Mouse (Mus musculus): ENCODE results near the gene Pcsk2. TPM values are rescaled to one million over a fixed set of nuclear protein-coding genes. Genes with fewer than 3 reads are reported as not detected.

Gene Pcsk2
- polyA plus RNA-seq, 1 experiment = 0.29 TPM

- Histone ChIP-seq H3K4me1 (ENCODE audit: control insufficient read depth, insufficient read depth, insufficient read length, low read length) (peaks cover 3% of the 10 kb centered on the region; the same call in 1 of the 2 replicates), H3K36me3 (ENCODE audit: control insufficient read depth, insufficient read depth, low read length) (no peaks in the 10 kb centered on the region), H3K4me3 (ENCODE audit: low read depth, low read length) (no peak overlapping the region), H3K27me3 (ENCODE audit: control insufficient read depth, insufficient read depth, low read length) (no peaks in the 10 kb centered on the region), H3K27ac (ENCODE audit: insufficient read depth, low read depth, low read length) (no peak overlapping the region)
- WGBS = 65% methylated on average over 6 of the region's 6 CpGs
- TF ChIP-seq POLR2A (IDR thresholded peaks at IDR 0.05; ENCODE audit: low read depth, low read length) = no peak
- no peak for TF ChIP-seq CTCF (IDR thresholded peaks at IDR 0.05; ENCODE audit: extremely low read depth, insufficient read length, insufficient replicate concordance, low read depth, low read length)
Measured at GRCm38 (mm10) chr2:143834082-143834481, 288.1 kb downstream of the Pcsk2 start.

- WGBS = 78% methylated on average over 7 of the region's 7 CpGs
- no peaks in the 10 kb centered on the region for H3K36me3 ChIP-seq (ENCODE audit: control insufficient read depth, insufficient read depth, low read length)
- peaks cover 5% of the 10 kb centered on the region; the same call in 1 of the 2 replicates for H3K4me1 ChIP-seq (ENCODE audit: control insufficient read depth, insufficient read depth, insufficient read length, low read length)
- TF ChIP-seq CTCF (IDR thresholded peaks at IDR 0.05; ENCODE audit: extremely low read depth, insufficient read length, insufficient replicate concordance, low read depth, low read length) = no peak
- no peak for TF ChIP-seq POLR2A (IDR thresholded peaks at IDR 0.05; ENCODE audit: low read depth, low read length)
- H3K27me3 ChIP-seq (ENCODE audit: control insufficient read depth, insufficient read depth, low read length) = no peaks in the 10 kb centered on the region
- no peak overlapping the region for H3K4me3 ChIP-seq (ENCODE audit: low read depth, low read length)
- H3K27ac ChIP-seq (ENCODE audit: insufficient read depth, low read depth, low read length) = no peak overlapping the region
Measured at GRCm38 (mm10) chr2:143835820-143836219, 289.9 kb downstream of the Pcsk2 start.

GRCm38 (mm10) chr2:143837291-143837701 is 291.3 kb downstream of the Pcsk2 start:
- H3K27me3 ChIP-seq (ENCODE audit: control insufficient read depth, insufficient read depth, low read length) = no peaks in the 10 kb centered on the region
- TF ChIP-seq POLR2A (IDR thresholded peaks at IDR 0.05; ENCODE audit: low read depth, low read length) (no peak), CTCF (IDR thresholded peaks at IDR 0.05; ENCODE audit: extremely low read depth, insufficient read length, insufficient replicate concordance, low read depth, low read length) (peak; percentile 45; the same call in 1 of the 2 replicates)
- peak overlapping the region; percentile 16; the same call in 1 of the 2 replicates for H3K4me3 ChIP-seq (ENCODE audit: low read depth, low read length)
- 9% methylated on average over 8 of the region's 8 CpGs for WGBS
- peaks cover 5% of the 10 kb centered on the region; the same call in 1 of the 2 replicates for H3K4me1 ChIP-seq (ENCODE audit: control insufficient read depth, insufficient read depth, insufficient read length, low read length)
- 0 out of 2 replicates have a peak, but pooled peaks cover 2% of the 10 kb centered on the region for H3K36me3 ChIP-seq (ENCODE audit: control insufficient read depth, insufficient read depth, low read length)
- H3K27ac ChIP-seq (ENCODE audit: insufficient read depth, low read depth, low read length) = no peak overlapping the region

- no peaks in the 10 kb centered on the region for H3K27me3 ChIP-seq (ENCODE audit: control insufficient read depth, insufficient read depth, low read length)
- TF ChIP-seq POLR2A (IDR thresholded peaks at IDR 0.05; ENCODE audit: low read depth, low read length) (no peak), CTCF (IDR thresholded peaks at IDR 0.05; ENCODE audit: extremely low read depth, insufficient read length, insufficient replicate concordance, low read depth, low read length) (peak; percentile 66; the same call in 1 of the 2 replicates)
- WGBS = 7% methylated on average over 5 of the region's 5 CpGs
- H3K4me3 ChIP-seq (ENCODE audit: low read depth, low read length) = no peak overlapping the region
- peaks cover 5% of the 10 kb centered on the region; the same call in 1 of the 2 replicates for H3K4me1 ChIP-seq (ENCODE audit: control insufficient read depth, insufficient read depth, insufficient read length, low read length)
- 0 out of 2 replicates have a peak, but pooled peaks cover 2% of the 10 kb centered on the region for H3K36me3 ChIP-seq (ENCODE audit: control insufficient read depth, insufficient read depth, low read length)
- no peak overlapping the region for H3K27ac ChIP-seq (ENCODE audit: insufficient read depth, low read depth, low read length)
Measured at GRCm38 (mm10) chr2:143838698-143839097, 292.7 kb downstream of the Pcsk2 start.

GRCm38 (mm10) chr2:143839458-143839857 is 293.5 kb downstream of the Pcsk2 start:
- Histone ChIP-seq H3K4me1 (ENCODE audit: control insufficient read depth, insufficient read depth, insufficient read length, low read length) (peaks cover 5% of the 10 kb centered on the region; the same call in 1 of the 2 replicates), H3K27me3 (ENCODE audit: control insufficient read depth, insufficient read depth, low read length) (no peaks in the 10 kb centered on the region), H3K36me3 (ENCODE audit: control insufficient read depth, insufficient read depth, low read length) (0 out of 2 replicates have a peak, but pooled peaks cover 2% of the 10 kb centered on the region), H3K4me3 (ENCODE audit: low read depth, low read length) (no peak overlapping the region), H3K27ac (ENCODE audit: insufficient read depth, low read depth, low read length) (peak overlapping the region; percentile 65)
- WGBS = 65% methylated on average over 2 of the region's 2 CpGs
- no peak for TF ChIP-seq CTCF (IDR thresholded peaks at IDR 0.05; ENCODE audit: extremely low read depth, insufficient read length, insufficient replicate concordance, low read depth, low read length)
- TF ChIP-seq POLR2A (IDR thresholded peaks at IDR 0.05; ENCODE audit: low read depth, low read length) = no peak

- 0 out of 2 replicates have a peak, but pooled peaks cover 2% of the 10 kb centered on the region for H3K36me3 ChIP-seq (ENCODE audit: control insufficient read depth, insufficient read depth, low read length)
- H3K4me3 ChIP-seq (ENCODE audit: low read depth, low read length) = no peak overlapping the region
- no peak for TF ChIP-seq CTCF (IDR thresholded peaks at IDR 0.05; ENCODE audit: extremely low read depth, insufficient read length, insufficient replicate concordance, low read depth, low read length)
- no peak for TF ChIP-seq POLR2A (IDR thresholded peaks at IDR 0.05; ENCODE audit: low read depth, low read length)
- H3K27me3 ChIP-seq (ENCODE audit: control insufficient read depth, insufficient read depth, low read length) = no peaks in the 10 kb centered on the region
- WGBS = 89% methylated on average over 6 of the region's 6 CpGs
- H3K27ac ChIP-seq (ENCODE audit: insufficient read depth, low read depth, low read length) = no peak overlapping the region
- peaks cover 15% of the 10 kb centered on the region for H3K4me1 ChIP-seq (ENCODE audit: control insufficient read depth, insufficient read depth, insufficient read length, low read length)
Measured at GRCm38 (mm10) chr2:143840895-143841294, 294.9 kb downstream of the Pcsk2 start.

GRCm38 (mm10) chr2:143841536-143841935 is 295.6 kb downstream of the Pcsk2 start:
- WGBS = 92% methylated on average over 7 of the region's 7 CpGs
- Histone ChIP-seq H3K27ac (ENCODE audit: insufficient read depth, low read depth, low read length) (no peak overlapping the region), H3K4me3 (ENCODE audit: low read depth, low read length) (no peak overlapping the region), H3K27me3 (ENCODE audit: control insufficient read depth, insufficient read depth, low read length) (no peaks in the 10 kb centered on the region), H3K4me1 (ENCODE audit: control insufficient read depth, insufficient read depth, insufficient read length, low read length) (peaks cover 20% of the 10 kb centered on the region), H3K36me3 (ENCODE audit: control insufficient read depth, insufficient read depth, low read length) (0 out of 2 replicates have a peak, but pooled peaks cover 2% of the 10 kb centered on the region)
- TF ChIP-seq CTCF (IDR thresholded peaks at IDR 0.05; ENCODE audit: extremely low read depth, insufficient read length, insufficient replicate concordance, low read depth, low read length) (no peak), POLR2A (IDR thresholded peaks at IDR 0.05; ENCODE audit: low read depth, low read length) (no peak)

Measured in small intestine, adult 2 months (tissue).